Mouse (Mus musculus): Measurements from ENCODE around the gene Dok1. TPM values are rescaled to one million over a fixed set of nuclear protein-coding genes. Genes with fewer than 3 reads are reported as not detected.

Dok1 gene
- polyA plus RNA-seq, 1 experiment from 2014 or later: 14.3 TPM

DNA sequence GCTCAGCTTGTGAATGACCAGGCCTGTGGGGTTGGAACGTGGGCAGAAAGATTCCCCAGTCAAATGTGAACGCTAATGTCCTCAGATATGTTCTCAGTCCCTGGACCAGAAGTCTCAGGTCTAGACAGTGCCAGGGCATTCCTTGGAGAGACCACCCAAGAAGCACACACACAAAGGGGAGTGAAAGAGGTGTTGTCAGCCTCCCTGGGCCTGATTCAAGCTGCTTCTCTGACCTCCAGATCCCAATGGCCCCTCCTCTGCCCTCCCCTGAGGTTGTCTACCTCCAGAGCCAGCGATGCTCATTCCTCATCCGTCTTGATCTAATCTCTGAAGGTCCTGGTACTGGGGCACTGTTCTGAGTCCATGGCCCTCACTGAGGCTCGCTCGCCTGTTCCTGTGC lies 10.3 kb upstream of the Dok1 start:
- Histone ChIP-seq H3K9me3 (no peaks in the 10 kb centered on the region), H3K9ac (no peak overlapping the region), H3K4me1 (peaks cover 4% of the 10 kb centered on the region), H3K27ac (no peak overlapping the region), H3K4me2 (no peak overlapping the region), H3K27me3 (replicated peaks) (no peaks in the 10 kb centered on the region), H3K4me3 (replicated peaks) (no peak overlapping the region), H3K36me3 (no peaks in the 10 kb centered on the region)
- ATAC-seq (ENCODE audit: insufficient read depth, low FRiP score, low read depth): no peak
- 58% methylated on average over 6 of the region's 6 CpGs for WGBS

- Histone ChIP-seq H3K27me3 (replicated peaks) (no peaks in the 10 kb centered on the region), H3K36me3 (no peaks in the 10 kb centered on the region), H3K27ac (no peak overlapping the region), H3K4me3 (replicated peaks) (no peak overlapping the region), H3K4me1 (peaks cover 13% of the 10 kb centered on the region), H3K4me2 (no peak overlapping the region), H3K9ac (no peak overlapping the region), H3K9me3 (no peaks in the 10 kb centered on the region)
- WGBS: 85% methylated on average over 5 of the region's 5 CpGs
- ATAC-seq (ENCODE audit: insufficient read depth, low FRiP score, low read depth): no peak
Measured at GRCm38 (mm10) chr6:83040601-83041000, 7.3 kb upstream of the Dok1 start.

GRCm38 (mm10) chr6:83038496-83039012 lies 5.3 kb upstream of the Dok1 start:
- H3K27ac ChIP-seq: peak overlapping the region; percentile 4; the same call in 1 of the 2 replicates
- H3K9me3 ChIP-seq: no peaks in the 10 kb centered on the region
- ATAC-seq (ENCODE audit: insufficient read depth, low FRiP score, low read depth): peak; percentile 86
- WGBS: 19% methylated on average over 24 of the region's 24 CpGs
- peaks cover 25% of the 10 kb centered on the region for H3K4me1 ChIP-seq
- no peaks in the 10 kb centered on the region for H3K27me3 ChIP-seq (replicated peaks)
- H3K9ac ChIP-seq: no peak overlapping the region
- H3K4me2 ChIP-seq: peak overlapping the region; percentile 51
- H3K36me3 ChIP-seq: no peaks in the 10 kb centered on the region
- peak overlapping the region; percentile 19 for H3K4me3 ChIP-seq (replicated peaks)

DNA sequence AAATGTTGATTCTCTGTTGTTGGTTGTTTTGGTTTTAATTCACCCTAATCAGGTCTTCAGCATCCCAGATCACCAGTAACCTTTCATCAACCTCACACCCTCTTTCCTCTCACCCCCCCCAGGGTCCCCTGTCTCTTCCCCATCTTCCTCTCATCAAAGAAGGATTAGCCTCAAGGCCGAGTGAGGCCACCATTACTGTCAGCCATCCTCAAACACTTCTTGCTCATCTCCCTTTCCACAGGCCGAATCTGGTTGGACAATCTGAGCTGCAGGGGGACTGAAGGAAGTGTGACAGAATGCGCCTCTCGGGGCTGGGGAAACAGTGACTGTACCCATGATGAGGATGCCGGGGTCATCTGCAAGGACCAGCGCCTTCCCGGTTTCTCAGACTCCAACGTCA lies 3.9 kb upstream of the Dok1 start:
- H3K4me1 ChIP-seq: peaks cover 29% of the 10 kb centered on the region
- no peak overlapping the region for H3K4me2 ChIP-seq
- H3K27me3 ChIP-seq (replicated peaks): no peaks in the 10 kb centered on the region
- H3K4me3 ChIP-seq (replicated peaks): no peak overlapping the region
- ATAC-seq (ENCODE audit: insufficient read depth, low FRiP score, low read depth): no peak
- no peak overlapping the region for H3K27ac ChIP-seq
- no peaks in the 10 kb centered on the region for H3K9me3 ChIP-seq
- no peaks in the 10 kb centered on the region for H3K36me3 ChIP-seq
- no peak overlapping the region for H3K9ac ChIP-seq
- WGBS: 73% methylated on average over 8 of the region's 8 CpGs

DNA sequence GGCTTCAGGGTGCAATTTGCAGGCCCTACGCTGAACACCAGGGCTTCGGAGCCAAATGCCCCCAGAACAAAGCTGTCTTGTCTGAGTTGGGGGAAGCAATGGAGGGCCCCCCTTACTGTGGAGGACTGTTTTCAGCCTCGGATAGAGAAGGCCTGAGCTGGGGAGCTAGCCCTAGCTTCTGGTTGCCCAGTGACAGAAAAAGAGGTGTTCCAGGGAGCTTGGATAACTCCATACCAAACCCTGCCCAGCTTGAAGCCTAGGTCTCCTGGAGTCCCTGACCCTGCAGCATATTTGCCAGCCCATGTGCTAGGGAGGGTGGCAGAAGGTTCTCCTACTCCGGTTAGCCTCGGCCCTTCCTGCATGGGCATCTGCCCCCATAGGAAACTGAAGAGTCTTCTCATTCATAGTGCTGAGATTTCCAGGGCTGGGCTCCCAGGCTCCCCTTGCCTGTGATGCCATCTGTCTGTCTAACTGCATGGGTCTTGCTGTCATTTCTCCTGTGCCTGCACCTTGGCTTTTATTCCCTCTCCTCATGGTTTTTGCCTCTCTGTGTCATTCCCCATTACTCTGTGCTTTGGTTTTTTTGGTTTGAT lies 1.3 kb upstream of the Dok1 start:
- no peak overlapping the region; the same call in 1 of the 2 replicates for H3K9ac ChIP-seq
- no peaks in the 10 kb centered on the region for H3K36me3 ChIP-seq
- peaks cover 32% of the 10 kb centered on the region for H3K4me1 ChIP-seq
- WGBS: 29% methylated on average over 5 of the region's 5 CpGs
- peak overlapping the region; percentile 87 for H3K27ac ChIP-seq
- ATAC-seq (ENCODE audit: insufficient read depth, low FRiP score, low read depth): no peak
- no peaks in the 10 kb centered on the region for H3K9me3 ChIP-seq
- H3K27me3 ChIP-seq (replicated peaks): peaks cover 7% of the 10 kb centered on the region; the same call in 1 of the 2 replicates
- peak overlapping the region; percentile 58 for H3K4me3 ChIP-seq (replicated peaks)
- H3K4me2 ChIP-seq: peak overlapping the region; percentile 71

GRCm38 (mm10) chr6:83032769-83033191 lies 491 bp downstream of the Dok1 start:
- peak overlapping the region; percentile 87 for H3K27ac ChIP-seq
- H3K9ac ChIP-seq: peak overlapping the region; percentile 45
- 0% methylated on average over 31 of the region's 31 CpGs for WGBS
- H3K4me1 ChIP-seq: peaks cover 23% of the 10 kb centered on the region
- peaks cover 7% of the 10 kb centered on the region; the same call in 1 of the 2 replicates for H3K27me3 ChIP-seq (replicated peaks)
- H3K4me3 ChIP-seq (replicated peaks): peak overlapping the region; percentile 58
- ATAC-seq (ENCODE audit: insufficient read depth, low FRiP score, low read depth): peak; percentile 41
- no peaks in the 10 kb centered on the region for H3K9me3 ChIP-seq
- H3K36me3 ChIP-seq: no peaks in the 10 kb centered on the region
- peak overlapping the region; percentile 71 for H3K4me2 ChIP-seq

- H3K4me1 ChIP-seq: peaks cover 23% of the 10 kb centered on the region
- H3K27me3 ChIP-seq (replicated peaks): peaks cover 7% of the 10 kb centered on the region; the same call in 1 of the 2 replicates
- ATAC-seq (ENCODE audit: insufficient read depth, low FRiP score, low read depth): no peak
- no peaks in the 10 kb centered on the region for H3K36me3 ChIP-seq
- no peak overlapping the region for H3K27ac ChIP-seq
- peak overlapping the region; percentile 58 for H3K4me3 ChIP-seq (replicated peaks)
- H3K9me3 ChIP-seq: no peaks in the 10 kb centered on the region
- WGBS: 43% methylated on average over 18 of the region's 18 CpGs
- no peak overlapping the region for H3K9ac ChIP-seq
- peak overlapping the region; percentile 71 for H3K4me2 ChIP-seq
Measured at GRCm38 (mm10) chr6:83031921-83032590, 1.2 kb downstream of the Dok1 start.

GRCm38 (mm10) chr6:83031111-83031510 lies 2.2 kb downstream of the Dok1 start:
- no peak overlapping the region for H3K4me2 ChIP-seq

GRCm38 (mm10) chr6:83029777-83030176 lies 3.5 kb downstream of the Dok1 start:
- Histone ChIP-seq H3K27ac (no peak overlapping the region), H3K27me3 (replicated peaks) (peaks cover 7% of the 10 kb centered on the region; the same call in 1 of the 2 replicates), H3K9me3 (no peaks in the 10 kb centered on the region), H3K4me3 (replicated peaks) (no peak overlapping the region), H3K4me2 (no peak overlapping the region), H3K36me3 (no peaks in the 10 kb centered on the region), H3K9ac (no peak overlapping the region), H3K4me1 (peaks cover 11% of the 10 kb centered on the region)
- no peak for ATAC-seq (ENCODE audit: insufficient read depth, low FRiP score, low read depth)
- 47% methylated on average over 10 of the region's 10 CpGs for WGBS

More at GRCm38 (mm10) chr6:83031111-83031510, 2.2 kb downstream of the Dok1 start:
- no peak overlapping the region for H3K27ac ChIP-seq
- no peak for ATAC-seq (ENCODE audit: insufficient read depth, low FRiP score, low read depth)
- no peaks in the 10 kb centered on the region for H3K36me3 ChIP-seq
- H3K27me3 ChIP-seq (replicated peaks): peaks cover 7% of the 10 kb centered on the region; the same call in 1 of the 2 replicates
- H3K9ac ChIP-seq: no peak overlapping the region
- no peaks in the 10 kb centered on the region for H3K9me3 ChIP-seq
- no peak overlapping the region for H3K4me3 ChIP-seq (replicated peaks)
- peaks cover 23% of the 10 kb centered on the region for H3K4me1 ChIP-seq
- 75% methylated on average over 7 of the region's 7 CpGs for WGBS

GRCm38 (mm10) chr6:83027706-83028105 lies 5.6 kb downstream of the Dok1 start:
- no peak overlapping the region for H3K4me2 ChIP-seq
- H3K9ac ChIP-seq: no peak overlapping the region
- 47% methylated on average over 7 of the region's 9 CpGs for WGBS
- H3K9me3 ChIP-seq: no peaks in the 10 kb centered on the region
- no peak overlapping the region for H3K27ac ChIP-seq
- H3K27me3 ChIP-seq (replicated peaks): peaks cover 7% of the 10 kb centered on the region; the same call in 1 of the 2 replicates
- ATAC-seq (ENCODE audit: insufficient read depth, low FRiP score, low read depth): no peak
- H3K4me1 ChIP-seq: peaks cover 6% of the 10 kb centered on the region
- no peak overlapping the region for H3K4me3 ChIP-seq (replicated peaks)
- H3K36me3 ChIP-seq: no peaks in the 10 kb centered on the region

DNA sequence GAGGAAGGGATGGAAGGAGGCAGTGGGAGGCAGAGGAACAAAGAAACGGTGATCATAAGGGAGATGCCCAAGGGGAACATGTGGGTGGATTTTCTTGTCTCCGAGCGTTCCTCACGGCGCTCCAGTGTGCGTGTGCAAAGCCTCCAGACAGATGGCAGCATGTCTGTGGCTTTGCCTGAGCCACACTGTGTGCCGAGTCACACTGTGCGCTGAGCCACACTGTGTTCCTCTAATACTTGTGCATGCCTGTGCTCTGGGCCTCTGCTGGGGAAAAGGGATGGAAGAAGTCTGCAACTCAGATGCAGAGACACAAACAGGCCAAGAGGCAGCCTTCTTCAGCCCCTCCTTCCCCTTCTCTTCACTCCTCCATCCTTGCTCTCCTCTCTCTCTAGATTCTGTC lies 6.0 kb downstream of the Dok1 start:
- Histone ChIP-seq H3K36me3 (no peaks in the 10 kb centered on the region), H3K4me2 (no peak overlapping the region), H3K4me3 (replicated peaks) (no peak overlapping the region), H3K27me3 (replicated peaks) (peaks cover 7% of the 10 kb centered on the region; the same call in 1 of the 2 replicates), H3K4me1 (peaks cover 3% of the 10 kb centered on the region), H3K27ac (no peak overlapping the region), H3K9ac (no peak overlapping the region), H3K9me3 (no peaks in the 10 kb centered on the region)
- WGBS: 74% methylated on average over 8 of the region's 8 CpGs
- ATAC-seq (ENCODE audit: insufficient read depth, low FRiP score, low read depth): no peak

GRCm38 (mm10) chr6:83025221-83025620 lies 8.1 kb downstream of the Dok1 start:
- Histone ChIP-seq H3K9ac (no peak overlapping the region), H3K9me3 (no peaks in the 10 kb centered on the region), H3K36me3 (no peaks in the 10 kb centered on the region), H3K4me1 (no peaks in the 10 kb centered on the region), H3K4me3 (replicated peaks) (no peak overlapping the region), H3K27ac (no peak overlapping the region), H3K4me2 (no peak overlapping the region), H3K27me3 (replicated peaks) (no peaks in the 10 kb centered on the region)
- 92% methylated on average over 4 of the region's 4 CpGs for WGBS
- ATAC-seq (ENCODE audit: insufficient read depth, low FRiP score, low read depth): no peak

All from stomach, embryonic 15.5 days (tissue).